Mouse (Mus musculus): Measurements from ENCODE around the gene Pigk. TPM values are rescaled to one million over a fixed set of nuclear protein-coding genes. Genes with fewer than 3 reads are reported as not detected.

The Pigk gene
- polyA plus RNA-seq, 1 experiment from 2014 or later, result 42.9 TPM

DNA sequence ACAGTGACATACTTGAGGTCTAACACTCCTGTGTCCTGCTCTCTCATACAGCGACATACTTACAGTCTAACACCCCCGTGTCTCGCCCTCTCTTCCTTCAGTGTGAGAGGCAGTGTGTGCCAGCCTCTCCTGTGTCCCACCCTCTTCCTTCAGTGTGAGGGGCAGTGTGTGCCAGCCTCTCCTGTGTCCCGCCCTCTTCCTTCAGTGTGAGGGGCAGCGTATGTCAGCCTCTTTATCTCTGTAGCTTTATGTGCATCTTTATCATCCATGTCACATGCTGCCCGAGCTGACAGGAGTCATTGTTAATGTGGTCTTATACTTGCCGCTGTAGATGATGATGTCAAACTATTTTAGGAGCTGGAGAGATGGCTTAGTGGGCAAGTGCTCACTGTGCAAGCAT is 41.6 kb downstream of the Pigk start:
- H3K4me2 ChIP-seq (ENCODE audit: low read length), result no peak overlapping the region
- 0 out of 2 replicates have a peak, but pooled peaks cover 6% of the 10 kb centered on the region for H3K9me3 ChIP-seq (ENCODE audit: control insufficient read depth, low read length)
- no peak overlapping the region for H3K9ac ChIP-seq (ENCODE audit: low read length)
- no peak for ATAC-seq (replicated peaks; ENCODE audit: low FRiP score, low TSS enrichment, low read depth)
- H3K4me1 ChIP-seq (replicated peaks; ENCODE audit: control insufficient read depth, insufficient read depth, low read length), result no peaks in the 10 kb centered on the region
- H3K36me3 ChIP-seq (ENCODE audit: control insufficient read depth, insufficient read depth, low read length), result 0 out of 2 replicates have a peak, but pooled peaks cover 5% of the 10 kb centered on the region
- H3K27ac ChIP-seq (ENCODE audit: low read depth), result no peak overlapping the region
- no peak for DNase-seq (ENCODE audit: low spot score)
- WGBS, result 81% methylated on average over 7 of the region's 7 CpGs
- no peak overlapping the region for H3K4me3 ChIP-seq (ENCODE audit: low read depth, low read length)
- H3K27me3 ChIP-seq (replicated peaks; ENCODE audit: control insufficient read depth, insufficient read depth, low read length), result no peaks in the 10 kb centered on the region

GRCm38 (mm10) chr3:152756896-152757295 is 43.0 kb downstream of the Pigk start:
- no peak overlapping the region for H3K4me2 ChIP-seq (ENCODE audit: low read length)
- 77% methylated on average over 2 of the region's 2 CpGs for WGBS
- peaks cover 3% of the 10 kb centered on the region; the same call in 1 of the 2 replicates for H3K4me1 ChIP-seq (replicated peaks; ENCODE audit: control insufficient read depth, insufficient read depth, low read length)
- ATAC-seq (replicated peaks; ENCODE audit: low FRiP score, low TSS enrichment, low read depth), result no peak
- H3K9ac ChIP-seq (ENCODE audit: low read length), result no peak overlapping the region
- H3K9me3 ChIP-seq (ENCODE audit: control insufficient read depth, low read length), result 0 out of 2 replicates have a peak, but pooled peaks cover 6% of the 10 kb centered on the region
- no peak for DNase-seq (ENCODE audit: low spot score)
- H3K4me3 ChIP-seq (ENCODE audit: low read depth, low read length), result no peak overlapping the region
- H3K27ac ChIP-seq (ENCODE audit: low read depth), result no peak overlapping the region
- 0 out of 2 replicates have a peak, but pooled peaks cover 5% of the 10 kb centered on the region for H3K36me3 ChIP-seq (ENCODE audit: control insufficient read depth, insufficient read depth, low read length)
- no peaks in the 10 kb centered on the region for H3K27me3 ChIP-seq (replicated peaks; ENCODE audit: control insufficient read depth, insufficient read depth, low read length)

DNA sequence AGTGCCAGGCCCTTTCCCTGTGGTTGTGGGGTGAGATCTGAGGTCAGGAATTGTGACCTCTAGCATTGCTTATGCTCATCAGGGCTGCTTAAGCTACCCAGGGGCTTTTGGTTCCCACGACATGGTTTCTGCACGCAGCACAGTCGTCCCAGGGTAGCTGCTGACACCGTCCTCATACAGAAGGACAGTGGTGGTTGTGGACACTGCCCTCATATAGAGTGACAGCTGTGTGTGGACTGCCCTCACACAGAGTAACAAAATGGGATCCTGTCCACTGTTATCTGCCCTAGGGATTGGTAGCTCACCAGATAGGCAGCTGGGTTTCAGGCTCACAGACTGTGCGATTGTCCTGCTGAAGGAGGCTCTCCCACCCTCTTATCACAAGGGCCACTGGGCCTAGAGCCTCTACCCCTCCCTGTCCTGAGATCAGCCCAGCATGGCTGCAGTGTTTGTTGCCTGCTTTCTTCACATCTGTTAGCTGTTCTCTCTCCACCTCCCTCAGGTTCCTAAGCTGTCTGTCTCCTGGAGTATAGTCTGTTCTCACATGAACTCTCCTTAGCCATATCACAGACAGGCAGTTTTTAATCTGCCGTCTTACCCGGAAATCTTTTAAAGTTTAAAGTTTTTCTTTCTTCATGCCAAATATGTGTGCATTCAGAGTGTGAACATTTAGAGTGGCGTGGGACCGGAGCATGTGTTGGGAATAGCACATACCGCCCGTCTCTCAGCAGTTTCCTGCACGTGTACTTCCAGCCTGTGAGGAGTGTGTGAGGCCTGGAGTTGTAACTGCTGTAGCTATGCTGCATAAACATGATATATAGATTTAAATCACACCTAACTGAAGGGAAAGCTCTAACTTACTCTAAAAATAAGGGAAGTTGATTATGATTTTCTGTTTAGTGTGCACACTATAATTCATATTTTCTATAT is 43.8 kb downstream of the Pigk start:
- H3K9ac ChIP-seq (ENCODE audit: low read length), result no peak overlapping the region
- ATAC-seq (replicated peaks; ENCODE audit: low FRiP score, low TSS enrichment, low read depth) (no peak), DNase-seq (ENCODE audit: low spot score) (no peak)
- H3K27ac ChIP-seq (ENCODE audit: low read depth), result no peak overlapping the region
- H3K27me3 ChIP-seq (replicated peaks; ENCODE audit: control insufficient read depth, insufficient read depth, low read length), result no peaks in the 10 kb centered on the region
- no peak overlapping the region for H3K4me3 ChIP-seq (ENCODE audit: low read depth, low read length)
- H3K4me2 ChIP-seq (ENCODE audit: low read length), result no peak overlapping the region
- no peaks in the 10 kb centered on the region for H3K36me3 ChIP-seq (ENCODE audit: control insufficient read depth, insufficient read depth, low read length)
- H3K4me1 ChIP-seq (replicated peaks; ENCODE audit: control insufficient read depth, insufficient read depth, low read length), result peaks cover 3% of the 10 kb centered on the region; the same call in 1 of the 2 replicates
- H3K9me3 ChIP-seq (ENCODE audit: control insufficient read depth, low read length), result no peaks in the 10 kb centered on the region
- 78% methylated on average over 12 of the region's 12 CpGs for WGBS

GRCm38 (mm10) chr3:152758500-152759032 is 44.7 kb downstream of the Pigk start:
- DNase-seq (ENCODE audit: low spot score), result no peak
- Histone ChIP-seq H3K4me2 (ENCODE audit: low read length) (no peak overlapping the region), H3K9ac (ENCODE audit: low read length) (no peak overlapping the region), H3K27me3 (replicated peaks; ENCODE audit: control insufficient read depth, insufficient read depth, low read length) (no peaks in the 10 kb centered on the region), H3K9me3 (ENCODE audit: control insufficient read depth, low read length) (no peaks in the 10 kb centered on the region), H3K4me1 (replicated peaks; ENCODE audit: control insufficient read depth, insufficient read depth, low read length) (peaks cover 9% of the 10 kb centered on the region), H3K36me3 (ENCODE audit: control insufficient read depth, insufficient read depth, low read length) (no peaks in the 10 kb centered on the region), H3K27ac (ENCODE audit: low read depth) (no peak overlapping the region), H3K4me3 (ENCODE audit: low read depth, low read length) (no peak overlapping the region)
- WGBS, result 65% methylated on average over 15 of the region's 15 CpGs
- ATAC-seq (replicated peaks; ENCODE audit: low FRiP score, low TSS enrichment, low read depth), result no peak

DNA sequence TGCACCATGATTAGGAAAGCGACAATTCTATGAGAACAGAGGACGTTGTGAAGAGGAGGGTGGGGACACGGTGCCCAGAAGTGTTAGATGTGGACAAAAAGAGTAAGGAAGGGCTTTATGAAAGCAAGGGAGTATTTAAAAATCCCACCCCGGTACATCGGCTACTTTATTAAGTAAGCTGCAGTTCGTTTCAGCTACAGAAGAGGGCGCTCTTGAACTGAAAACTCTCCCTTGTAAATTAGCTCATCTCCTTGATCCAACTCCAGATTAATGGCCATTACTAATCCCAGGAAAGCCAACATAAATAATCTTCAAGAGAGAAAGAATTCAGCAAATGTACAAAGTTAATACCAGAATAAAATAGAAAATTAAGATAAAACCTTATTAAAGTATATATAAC is 47.2 kb downstream of the Pigk start:
- no peak for ATAC-seq (replicated peaks; ENCODE audit: low FRiP score, low TSS enrichment, low read depth)
- H3K9ac ChIP-seq (ENCODE audit: low read length), result no peak overlapping the region
- DNase-seq (ENCODE audit: low spot score), result peak; percentile 70
- no peaks in the 10 kb centered on the region for H3K36me3 ChIP-seq (ENCODE audit: control insufficient read depth, insufficient read depth, low read length)
- 32% methylated on average over 7 of the region's 7 CpGs for WGBS
- H3K27ac ChIP-seq (ENCODE audit: low read depth), result no peak overlapping the region
- H3K4me3 ChIP-seq (ENCODE audit: low read depth, low read length), result no peak overlapping the region
- H3K27me3 ChIP-seq (replicated peaks; ENCODE audit: control insufficient read depth, insufficient read depth, low read length), result no peaks in the 10 kb centered on the region
- no peaks in the 10 kb centered on the region for H3K9me3 ChIP-seq (ENCODE audit: control insufficient read depth, low read length)
- no peak overlapping the region for H3K4me2 ChIP-seq (ENCODE audit: low read length)
- H3K4me1 ChIP-seq (replicated peaks; ENCODE audit: control insufficient read depth, insufficient read depth, low read length), result peaks cover 18% of the 10 kb centered on the region

DNA sequence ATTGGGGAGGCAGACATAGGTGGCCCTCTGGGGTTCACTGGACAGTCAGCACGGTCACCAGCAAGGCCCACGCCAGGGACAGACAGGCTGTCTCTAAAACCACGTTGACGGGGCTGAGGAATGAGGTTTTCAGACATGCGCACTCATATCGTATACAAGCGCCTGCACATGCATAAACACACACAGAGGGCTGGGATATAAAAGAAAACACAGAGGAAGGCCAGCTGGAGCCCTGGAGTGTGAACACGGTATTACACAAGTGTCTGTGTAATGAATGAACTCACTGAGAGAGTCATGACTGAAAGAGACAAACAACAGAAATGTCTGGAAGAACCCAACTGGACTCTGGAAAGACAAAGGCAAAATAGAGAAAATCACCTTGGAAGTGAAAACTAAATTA is 47.8 kb downstream of the Pigk start:
- no peaks in the 10 kb centered on the region for H3K9me3 ChIP-seq (ENCODE audit: control insufficient read depth, low read length)
- H3K27me3 ChIP-seq (replicated peaks; ENCODE audit: control insufficient read depth, insufficient read depth, low read length), result no peaks in the 10 kb centered on the region
- no peak overlapping the region for H3K9ac ChIP-seq (ENCODE audit: low read length)
- H3K4me1 ChIP-seq (replicated peaks; ENCODE audit: control insufficient read depth, insufficient read depth, low read length), result peaks cover 18% of the 10 kb centered on the region
- ATAC-seq (replicated peaks; ENCODE audit: low FRiP score, low TSS enrichment, low read depth), result no peak
- no peak overlapping the region for H3K4me3 ChIP-seq (ENCODE audit: low read depth, low read length)
- WGBS, result 41% methylated on average over 8 of the region's 8 CpGs
- H3K27ac ChIP-seq (ENCODE audit: low read depth), result no peak overlapping the region
- DNase-seq (ENCODE audit: low spot score), result no peak
- H3K4me2 ChIP-seq (ENCODE audit: low read length), result no peak overlapping the region
- H3K36me3 ChIP-seq (ENCODE audit: control insufficient read depth, insufficient read depth, low read length), result no peaks in the 10 kb centered on the region

DNA sequence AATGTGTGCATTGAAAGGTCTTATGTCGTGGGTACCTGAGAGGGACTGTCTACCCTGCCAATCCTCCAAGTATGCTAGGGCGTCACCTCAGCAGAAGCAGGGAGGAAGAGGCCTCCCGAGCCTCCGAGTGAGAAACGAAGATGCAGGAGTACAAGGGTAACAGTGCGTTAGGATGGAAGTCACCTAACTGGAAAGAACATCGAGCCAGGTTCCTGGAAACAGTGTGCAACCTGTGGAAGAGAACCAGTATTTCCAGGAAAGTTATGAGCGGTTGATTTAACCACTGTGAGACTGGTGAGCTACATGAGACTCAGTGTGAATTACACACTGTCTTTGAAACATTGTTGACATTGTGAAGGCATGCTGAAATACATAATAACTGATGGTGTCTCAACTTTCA is 48.4 kb downstream of the Pigk start:
- no peak overlapping the region for H3K4me2 ChIP-seq (ENCODE audit: low read length)
- ATAC-seq (replicated peaks; ENCODE audit: low FRiP score, low TSS enrichment, low read depth), result no peak
- no peak overlapping the region for H3K4me3 ChIP-seq (ENCODE audit: low read depth, low read length)
- H3K27me3 ChIP-seq (replicated peaks; ENCODE audit: control insufficient read depth, insufficient read depth, low read length), result no peaks in the 10 kb centered on the region
- peaks cover 19% of the 10 kb centered on the region for H3K4me1 ChIP-seq (replicated peaks; ENCODE audit: control insufficient read depth, insufficient read depth, low read length)
- H3K27ac ChIP-seq (ENCODE audit: low read depth), result no peak overlapping the region
- WGBS, result 84% methylated on average over 8 of the region's 8 CpGs
- H3K36me3 ChIP-seq (ENCODE audit: control insufficient read depth, insufficient read depth, low read length), result no peaks in the 10 kb centered on the region
- H3K9ac ChIP-seq (ENCODE audit: low read length), result no peak overlapping the region
- no peak for DNase-seq (ENCODE audit: low spot score)
- H3K9me3 ChIP-seq (ENCODE audit: control insufficient read depth, low read length), result no peaks in the 10 kb centered on the region

- no peak overlapping the region for H3K9ac ChIP-seq (ENCODE audit: low read length)
These were observed 49.4 kb downstream of the Pigk start for GRCm38 (mm10) chr3:152763139-152763882.

More at GRCm38 (mm10) chr3:152763139-152763882, 49.4 kb downstream of the Pigk start:
- Histone ChIP-seq H3K36me3 (ENCODE audit: control insufficient read depth, insufficient read depth, low read length) (no peaks in the 10 kb centered on the region), H3K9me3 (ENCODE audit: control insufficient read depth, low read length) (no peaks in the 10 kb centered on the region), H3K4me1 (replicated peaks; ENCODE audit: control insufficient read depth, insufficient read depth, low read length) (peaks cover 22% of the 10 kb centered on the region), H3K4me2 (ENCODE audit: low read length) (peak overlapping the region; percentile 39), H3K27ac (ENCODE audit: low read depth) (0 out of 2 replicates have a peak overlapping the region, but pooled peaks have one; percentile 22), H3K27me3 (replicated peaks; ENCODE audit: control insufficient read depth, insufficient read depth, low read length) (no peaks in the 10 kb centered on the region), H3K4me3 (ENCODE audit: low read depth, low read length) (peak overlapping the region; percentile 19)
- ATAC-seq (replicated peaks; ENCODE audit: low FRiP score, low TSS enrichment, low read depth), result peak; percentile 30; the same call in 1 of the 2 replicates
- WGBS, result 31% methylated on average over 26 of the region's 26 CpGs
- DNase-seq (ENCODE audit: low spot score), result peak; percentile 61
